Mouse (Mus musculus) layer of hippocampus, adult 9-11 months (tissue): ENCODE measurements around the gene Lrp1.
A peak's percentile ranks its signal among the peaks of the same experiment; 100 is the strongest.

Experiments
- DNase-seq: peaks from one replicate; pipeline ENCODE4 v3.0.0; 2022

Lrp1 gene

GRCm38 (mm10) chr10:127590831-127591451 lies 30.0 kb downstream of the Lrp1 start:
- peak; percentile 58 for DNase-seq

- DNase-seq = peak; percentile 65
Observed at GRCm38 (mm10) chr10:127590256-127590655, 30.7 kb downstream of the Lrp1 start.

DNA sequence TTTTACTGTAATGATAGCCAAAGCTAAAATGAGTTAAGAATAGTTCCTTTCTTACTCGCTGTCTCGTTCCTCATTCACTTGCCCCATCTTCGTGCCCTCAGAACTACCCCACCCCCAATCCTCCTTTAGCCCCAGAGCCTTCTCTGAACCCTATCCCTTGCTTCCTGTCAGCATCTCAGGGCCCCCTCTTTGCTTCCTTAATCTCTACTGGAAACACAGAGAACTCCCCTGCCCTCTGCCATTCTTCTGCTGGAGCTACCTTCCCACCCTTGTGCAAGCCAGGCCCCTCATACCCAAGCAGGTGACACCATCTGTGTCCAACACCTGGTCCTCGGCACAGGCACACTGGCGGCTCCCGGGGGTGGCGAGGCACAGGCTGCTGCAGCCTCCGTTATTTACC lies 33.2 kb downstream of the Lrp1 start:
- DNase-seq = no peak

DNA sequence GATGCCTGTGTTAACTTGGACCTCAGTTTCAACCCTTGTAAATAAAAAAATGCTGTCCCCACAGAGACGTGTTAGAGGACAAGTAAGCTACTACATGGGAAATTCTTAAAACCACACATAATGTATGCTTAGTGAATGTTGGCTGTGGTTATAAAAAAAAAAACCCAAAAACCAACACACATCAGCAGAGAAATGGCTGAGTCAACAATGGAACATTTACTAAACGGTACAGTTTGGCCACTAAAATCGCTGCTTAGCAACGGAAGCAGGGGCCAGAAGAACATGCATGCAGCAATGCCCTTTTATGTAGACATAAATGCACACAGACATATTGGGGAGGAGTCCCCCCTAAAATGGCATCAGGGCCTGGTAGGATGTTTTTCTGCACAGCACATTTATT lies 34.7 kb downstream of the Lrp1 start:
- no peak for DNase-seq

GRCm38 (mm10) chr10:127585598-127585997 lies 35.4 kb downstream of the Lrp1 start:
- no peak for DNase-seq

DNA sequence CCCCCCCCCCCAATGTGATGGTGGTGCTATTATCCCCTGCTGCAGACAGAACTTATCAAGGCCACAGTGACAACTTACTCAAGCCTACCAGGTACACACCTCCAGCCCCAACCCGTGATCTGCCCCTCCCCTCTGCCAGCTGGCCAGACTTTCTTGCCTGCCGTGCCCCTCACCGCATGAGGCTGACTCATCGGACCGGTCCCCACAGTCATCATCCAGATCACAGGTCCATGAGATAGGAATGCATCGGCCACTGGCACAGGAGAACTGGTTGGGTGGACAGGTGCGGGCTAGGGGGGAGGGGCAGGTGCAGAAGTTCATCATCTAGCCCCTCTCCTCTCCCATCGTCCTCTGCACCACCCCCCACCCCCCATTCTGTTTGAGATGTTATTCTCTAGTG lies 37.3 kb downstream of the Lrp1 start:
- DNase-seq = no peak

GRCm38 (mm10) chr10:127581291-127581690 lies 39.7 kb downstream of the Lrp1 start:
- no peak for DNase-seq

- DNase-seq = peak; percentile 73
Observed at GRCm38 (mm10) chr10:127577982-127578381, 43.0 kb downstream of the Lrp1 start.

DNA sequence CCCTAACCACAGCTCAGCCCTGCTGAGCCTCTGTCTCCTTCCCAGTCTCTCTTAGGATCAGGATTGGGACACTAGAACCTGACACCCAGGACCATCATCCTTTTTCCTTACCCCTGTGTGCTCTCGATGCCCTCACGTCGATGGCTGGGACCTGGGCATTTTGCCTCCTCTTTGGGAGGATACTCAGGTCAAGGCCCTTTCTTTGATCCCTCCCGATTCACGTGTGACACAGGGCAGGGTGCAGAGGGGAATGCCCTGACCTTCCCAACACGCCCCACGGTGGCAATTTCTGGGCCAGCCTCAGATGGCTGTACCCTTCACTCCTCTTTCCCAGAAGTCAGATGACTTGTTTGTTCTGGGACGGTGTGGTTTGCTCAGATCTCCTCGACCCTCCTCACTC lies 43.8 kb downstream of the Lrp1 start:
- no peak for DNase-seq

- no peak for DNase-seq
Observed at GRCm38 (mm10) chr10:127576381-127576961, 44.5 kb downstream of the Lrp1 start.

- no peak for DNase-seq
Observed at GRCm38 (mm10) chr10:127575741-127576140, 45.2 kb downstream of the Lrp1 start.

- DNase-seq = no peak
Observed at GRCm38 (mm10) chr10:127572281-127572680, 48.7 kb downstream of the Lrp1 start.

DNA sequence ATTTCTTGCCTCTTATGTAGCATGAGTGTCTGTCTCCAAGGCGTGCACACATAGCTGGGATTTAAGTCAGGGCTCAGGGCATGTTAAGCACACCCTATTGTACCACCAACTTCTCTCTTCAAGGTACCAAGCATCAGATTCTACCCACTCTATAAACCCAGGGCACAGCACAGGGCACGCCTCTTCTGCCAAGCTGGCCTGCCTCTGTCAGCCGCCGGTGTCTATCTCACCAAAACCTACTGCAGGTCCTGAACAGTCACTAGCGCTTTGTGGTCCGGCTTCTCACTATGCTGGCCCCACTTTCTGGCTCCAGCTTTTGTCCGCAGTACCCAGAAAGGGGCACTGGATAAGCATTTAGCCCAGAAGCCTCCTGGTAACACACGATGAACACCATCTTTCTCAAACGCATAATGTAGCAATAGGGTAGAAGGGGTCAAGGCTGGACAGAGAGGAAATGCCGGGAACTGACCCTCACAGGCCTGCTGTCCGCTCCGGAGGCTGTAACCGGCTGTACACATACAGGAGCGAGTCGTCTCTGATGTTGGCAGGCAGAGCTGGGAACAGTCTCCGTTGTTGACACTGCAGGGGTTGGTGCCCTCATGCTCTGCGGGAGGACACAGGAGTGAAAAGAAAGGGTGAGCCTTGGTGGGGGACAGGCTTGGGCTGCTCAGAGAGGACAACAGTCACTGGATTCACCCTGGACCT lies 49.9 kb downstream of the Lrp1 start:
- DNase-seq = no peak

DNA sequence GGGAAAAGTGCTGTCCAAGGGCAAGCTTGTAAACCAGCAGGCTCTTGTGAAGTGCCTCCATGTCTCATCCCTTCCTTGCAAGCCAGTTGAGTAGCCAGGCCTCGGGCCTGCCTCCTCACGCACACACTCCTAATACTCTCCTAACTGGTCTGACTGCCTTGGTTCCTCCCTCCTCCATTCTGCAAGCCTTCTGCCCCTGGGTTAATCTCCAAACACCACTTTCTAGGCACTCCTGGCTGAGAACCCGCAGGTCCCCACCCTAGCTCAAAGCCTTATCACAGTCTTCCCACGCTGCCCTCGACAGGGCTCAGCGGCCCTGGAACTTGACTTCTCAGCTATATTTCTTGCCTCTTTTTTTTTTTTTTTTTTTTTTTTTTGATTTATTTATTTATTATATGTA lies 50.6 kb downstream of the Lrp1 start:
- DNase-seq = no peak

DNA sequence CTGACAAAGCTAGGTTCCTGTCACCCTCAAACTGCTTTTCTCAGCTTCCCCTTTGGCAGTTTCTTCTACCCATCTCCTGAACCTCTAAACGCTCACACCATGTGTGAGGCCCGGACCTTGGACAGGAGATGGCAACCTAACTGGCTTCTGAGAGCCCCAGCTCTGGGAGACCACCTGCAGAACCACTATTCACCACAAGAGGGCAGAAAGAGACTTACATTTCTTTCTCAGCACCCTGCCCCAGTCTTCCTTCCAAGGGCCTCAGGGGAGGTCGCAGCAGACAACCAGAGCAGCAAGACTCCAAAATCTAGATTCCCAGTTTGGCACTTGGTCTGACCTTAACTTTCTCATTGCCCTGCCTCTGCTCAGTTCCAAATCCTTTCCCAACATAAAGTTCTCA lies 51.5 kb downstream of the Lrp1 start:
- peak; percentile 72 for DNase-seq

DNA sequence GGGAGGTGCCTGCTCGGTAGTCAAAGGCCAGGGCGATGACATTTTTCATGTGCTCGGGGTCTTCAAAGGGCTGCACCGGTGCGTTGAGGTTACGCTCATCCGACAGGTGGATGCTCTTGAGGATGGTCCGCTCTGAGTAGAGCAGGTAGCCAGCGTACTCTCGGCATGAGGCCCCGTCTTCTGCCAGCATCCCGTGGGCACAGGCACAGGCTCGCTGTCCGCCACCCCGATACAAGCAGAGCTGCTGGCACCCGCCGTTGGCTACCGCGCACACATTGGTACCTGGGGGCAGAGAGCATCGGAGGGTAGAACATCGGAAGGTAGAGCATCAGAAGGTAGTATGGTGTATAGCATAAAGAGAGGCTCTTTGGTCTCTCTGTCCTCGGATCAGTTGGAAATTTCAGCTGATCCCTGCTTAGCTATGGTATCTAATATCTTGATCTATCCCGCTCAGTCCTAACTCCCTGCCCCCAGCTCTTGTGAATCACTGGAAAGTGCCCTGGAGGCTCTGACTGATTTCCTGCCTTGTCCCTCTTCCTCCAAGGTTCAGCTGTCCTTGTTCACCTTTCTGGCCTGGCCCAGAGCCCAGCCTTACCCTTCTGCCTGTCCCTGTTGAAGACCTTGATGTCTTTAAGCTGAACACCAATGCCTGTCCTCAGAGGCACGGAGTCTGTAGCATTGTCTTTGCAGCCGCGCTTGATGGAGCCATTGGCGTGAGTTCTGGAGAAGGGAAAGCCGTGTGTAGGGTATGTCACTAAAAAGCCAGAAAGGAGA lies 54.2 kb downstream of the Lrp1 start:
- DNase-seq = no peak

GRCm38 (mm10) chr10:127564301-127564700 lies 56.6 kb downstream of the Lrp1 start:
- peak; percentile 56 for DNase-seq

DNA sequence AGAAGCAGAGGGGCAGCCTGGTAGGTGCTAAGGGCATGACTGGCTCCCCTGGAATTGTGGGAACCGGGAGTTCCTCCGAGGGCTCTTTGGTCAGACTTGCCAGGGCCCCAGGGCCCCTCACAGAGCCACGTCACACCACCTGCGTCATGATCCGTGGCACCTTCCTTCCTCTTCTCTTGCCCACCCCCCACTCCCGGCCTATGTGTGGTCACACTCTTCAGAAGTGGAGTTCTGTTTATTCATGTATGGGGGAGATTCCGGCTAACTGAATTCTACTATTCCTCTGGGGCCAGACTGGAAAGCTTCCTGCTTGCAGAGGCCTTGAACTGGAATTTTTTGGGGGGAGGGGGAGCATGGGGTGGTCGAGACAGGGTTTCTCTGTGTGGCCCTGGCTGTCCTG lies 57.1 kb downstream of the Lrp1 start:
- no peak for DNase-seq

DNA sequence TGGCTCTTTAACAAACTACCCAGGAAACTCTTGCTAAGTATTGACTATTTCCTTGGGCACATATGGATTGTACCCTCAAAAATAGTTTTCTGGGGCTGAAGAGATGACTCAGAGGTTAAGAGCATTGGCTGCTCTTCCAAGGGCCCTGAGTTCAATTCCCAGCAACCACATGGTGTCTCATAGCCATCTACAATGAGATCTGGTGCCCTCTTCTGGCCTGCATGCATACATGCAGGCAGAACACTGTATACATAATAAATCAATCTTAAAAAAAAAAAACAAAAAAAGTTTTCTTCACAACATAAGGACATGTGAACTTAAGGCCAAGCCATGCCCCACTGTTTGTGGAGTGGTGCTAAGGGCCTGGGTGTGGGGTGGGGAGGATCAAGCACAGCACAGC lies 59.8 kb downstream of the Lrp1 start:
- DNase-seq = no peak

DNA sequence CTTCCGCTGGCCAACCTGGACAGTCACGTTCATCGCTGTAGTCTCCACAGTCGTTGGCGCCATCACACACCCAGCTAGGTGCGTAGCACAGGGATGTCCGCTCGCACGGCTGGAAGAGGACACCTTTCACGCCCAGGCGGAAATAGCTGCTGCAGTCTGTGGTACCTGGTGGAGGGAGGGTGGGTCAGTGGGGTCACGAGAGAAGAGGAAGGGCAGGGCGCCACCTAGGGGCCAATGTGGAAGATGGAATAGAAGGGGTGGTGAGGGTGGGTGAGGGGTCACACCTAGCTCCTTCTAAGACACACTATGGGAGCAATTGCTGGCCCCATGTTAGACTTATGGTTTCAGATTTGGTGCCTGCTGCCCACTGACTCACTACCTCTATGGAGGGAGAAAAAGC lies 63.6 kb downstream of the Lrp1 start:
- DNase-seq = no peak

DNA sequence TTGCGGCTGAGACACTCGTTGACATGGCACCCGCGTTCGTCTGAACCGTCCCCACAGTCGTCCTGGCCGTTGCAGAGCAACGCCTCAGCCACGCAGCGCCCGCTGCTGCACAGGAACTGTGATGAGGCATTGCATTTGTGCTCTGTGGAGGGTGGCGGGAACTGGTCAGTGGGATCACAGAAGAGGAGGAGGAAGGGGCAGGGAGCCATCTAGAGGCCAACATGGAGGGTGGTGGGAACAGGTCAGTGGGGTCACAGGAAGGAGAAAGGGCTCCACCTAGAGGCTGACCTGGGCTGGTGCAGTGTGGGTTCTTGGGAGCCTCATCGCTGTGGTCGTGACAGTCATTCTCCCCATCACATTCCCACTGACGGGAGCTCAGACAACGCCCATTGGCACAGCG lies 65.2 kb downstream of the Lrp1 start:
- no peak for DNase-seq

DNA sequence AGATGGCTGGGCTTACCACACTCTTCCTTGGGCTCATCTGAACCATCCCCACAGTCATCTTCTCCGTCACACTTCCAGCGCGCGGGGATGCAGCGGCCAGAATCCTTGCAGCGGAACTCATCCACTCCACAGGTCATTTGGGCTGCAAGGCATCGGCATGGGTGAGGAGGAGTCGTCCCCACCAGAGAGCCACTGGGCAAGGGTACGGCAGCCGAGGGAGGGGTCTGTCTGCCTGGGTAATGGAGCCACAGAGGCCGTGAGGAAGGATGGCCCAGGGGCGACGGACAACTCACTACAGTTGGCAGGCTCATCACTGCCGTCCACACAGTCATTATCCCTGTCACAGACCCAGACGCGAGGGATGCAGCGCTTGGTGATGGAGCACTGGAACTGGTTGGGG lies 71.1 kb downstream of the Lrp1 start:
- no peak for DNase-seq

- no peak for DNase-seq
Observed at GRCm38 (mm10) chr10:127548236-127548635, 72.7 kb downstream of the Lrp1 start.

- DNase-seq = no peak
Observed at GRCm38 (mm10) chr10:127546505-127546904, 74.4 kb downstream of the Lrp1 start.
